Mouse (Mus musculus): ENCODE data around the gene Pex6.
"Not testable (repeated sequence)": the region's sequence is repeated elsewhere in the genome, so short reads cannot be mapped to it uniquely, and the experiment has no call there.

The Pex6 gene

DNA sequence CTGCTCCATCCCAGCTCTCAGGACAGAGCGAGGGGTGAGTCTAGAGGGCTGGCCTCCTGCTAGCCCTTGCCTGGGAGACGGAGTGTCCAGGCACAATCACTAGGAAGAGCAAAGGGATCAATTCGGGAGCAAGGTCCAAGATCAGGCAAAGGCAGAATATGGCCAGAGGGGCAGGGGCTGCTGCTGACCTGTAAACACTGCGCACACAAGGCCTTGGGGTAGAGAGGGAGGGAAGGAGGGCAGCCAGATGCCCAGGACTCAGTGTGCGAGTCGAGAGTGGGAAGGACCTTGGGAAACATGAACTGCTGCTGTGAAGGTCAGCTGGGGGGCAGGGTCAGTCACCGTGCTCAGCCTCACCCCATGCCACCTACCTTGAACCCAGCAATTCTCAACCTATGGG lies 24.0 kb downstream of the Pex6 start:
- no peak for DNase-seq (ENCODE audit: low spot score)

DNA sequence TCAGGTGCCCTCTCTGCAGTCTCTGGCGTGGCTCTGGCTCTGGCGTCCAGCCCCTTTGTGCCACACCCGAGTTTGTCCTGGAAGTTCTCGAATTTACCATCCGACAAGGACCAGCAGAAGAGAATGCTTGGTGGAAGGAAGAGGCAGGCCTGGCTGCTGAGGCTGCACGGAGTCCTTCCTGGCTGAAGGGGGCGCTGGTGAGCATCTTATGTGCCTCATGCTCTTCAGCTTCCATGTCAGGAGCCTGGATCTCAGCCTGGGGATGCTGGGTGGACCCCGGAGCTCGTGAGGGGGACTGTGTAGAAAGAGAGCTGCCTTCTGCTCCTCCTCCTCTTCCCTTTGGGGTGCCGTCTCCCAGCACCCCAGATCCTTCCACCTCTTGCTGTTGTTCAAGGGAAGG lies 24.9 kb downstream of the Pex6 start:
- DNase-seq (ENCODE audit: low spot score): no peak

DNA sequence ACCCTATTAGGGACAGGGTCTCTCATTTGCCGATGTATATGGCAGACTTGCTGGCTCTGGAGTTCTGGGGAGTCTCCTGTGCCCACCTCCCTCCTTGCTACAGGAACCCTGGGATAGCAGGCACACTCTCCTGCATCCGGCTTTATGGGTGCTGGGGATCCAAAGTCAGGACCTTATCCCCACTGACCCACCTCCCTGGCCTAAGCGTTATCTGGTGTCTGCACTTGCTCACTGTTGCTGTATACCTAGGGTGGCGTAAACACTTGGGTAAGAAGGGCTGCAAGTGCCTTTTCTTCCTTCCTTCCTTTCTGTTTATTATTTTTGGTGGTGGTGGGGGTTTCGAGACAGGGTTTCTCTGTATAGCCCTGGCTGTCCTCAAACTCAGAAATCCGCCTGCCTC lies 30.0 kb downstream of the Pex6 start:
- DNase-seq (ENCODE audit: low spot score): no peak

DNA sequence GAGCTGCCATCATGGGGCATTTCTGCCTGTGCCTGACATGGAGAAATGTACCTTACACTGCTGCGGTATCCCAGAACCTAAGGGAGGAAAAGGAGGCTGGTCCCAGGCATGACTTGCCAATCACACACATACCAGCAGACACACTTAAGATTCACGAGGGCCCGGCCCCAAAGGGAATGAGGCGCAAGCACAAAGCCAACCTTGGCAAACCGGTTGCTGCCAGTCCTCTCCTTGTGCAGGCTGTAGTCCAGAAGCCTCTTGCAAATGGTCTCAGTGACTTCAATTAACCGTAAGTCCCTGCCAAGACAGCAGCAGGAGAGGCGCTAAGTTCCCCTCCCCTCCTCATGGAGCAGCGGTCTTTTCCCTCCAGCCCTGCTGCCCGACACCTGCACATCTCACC lies 31.7 kb downstream of the Pex6 start:
- no peak for DNase-seq (ENCODE audit: low spot score)

DNA sequence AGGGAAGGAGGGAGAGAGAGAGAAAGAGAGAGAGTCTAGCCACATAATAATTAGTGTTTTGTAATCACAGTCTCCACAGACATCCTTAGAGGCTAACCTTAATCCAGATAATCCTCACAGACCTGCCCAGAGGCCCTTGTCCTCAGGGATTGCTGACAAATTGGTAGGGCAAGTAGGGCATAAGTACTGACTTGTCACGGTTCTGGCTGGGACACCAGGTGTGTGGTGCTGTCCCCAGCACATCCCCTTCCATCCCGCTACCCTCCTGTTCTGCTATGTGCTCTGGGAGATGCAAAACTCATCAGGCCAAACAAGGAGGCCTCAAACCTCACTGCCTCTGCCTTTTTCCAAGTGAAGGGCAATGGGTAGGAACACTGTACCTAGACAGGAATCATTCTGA lies 34.2 kb downstream of the Pex6 start:
- DNase-seq (ENCODE audit: low spot score): no peak

DNA sequence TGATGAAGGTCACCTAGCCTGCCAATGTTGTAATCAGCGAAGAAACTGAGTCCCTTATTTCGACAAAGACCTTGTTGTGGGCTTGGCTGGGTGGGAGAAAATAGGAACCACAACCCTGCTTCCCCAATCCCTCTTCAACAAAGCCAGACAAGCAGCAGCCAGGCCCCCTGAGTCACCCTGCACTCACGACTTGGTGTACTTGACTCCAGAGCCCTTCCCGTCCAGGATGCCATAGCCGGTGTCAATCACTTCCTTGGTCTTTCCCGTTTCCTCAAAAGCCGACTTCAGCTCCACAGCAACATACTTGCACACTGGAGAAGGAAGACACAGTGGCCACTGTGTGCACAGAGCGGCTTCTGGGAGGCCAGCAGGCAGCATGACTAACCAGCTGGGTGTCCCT lies 36.0 kb downstream of the Pex6 start:
- DNase-seq (ENCODE audit: low spot score): no peak

DNA sequence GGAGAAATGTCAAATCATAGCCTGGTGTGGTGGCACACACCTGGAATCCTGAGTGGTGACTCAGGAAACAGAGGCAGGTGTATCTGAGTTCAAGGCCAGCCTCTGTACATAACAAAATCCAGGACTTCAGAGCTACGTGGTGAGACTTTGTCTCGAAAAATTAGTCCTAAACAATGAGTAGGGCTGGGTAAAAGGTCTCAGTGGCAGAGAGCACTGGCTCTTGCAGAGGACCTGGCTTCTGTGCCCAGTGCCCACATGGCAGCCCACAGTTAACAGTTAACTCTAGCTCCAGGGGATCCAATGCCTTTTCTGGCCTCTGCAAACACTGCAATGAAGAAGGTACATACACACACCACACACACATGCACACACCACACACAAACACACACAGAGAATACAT lies 36.5 kb downstream of the Pex6 start:
- DNase-seq (ENCODE audit: low spot score): no peak

DNA sequence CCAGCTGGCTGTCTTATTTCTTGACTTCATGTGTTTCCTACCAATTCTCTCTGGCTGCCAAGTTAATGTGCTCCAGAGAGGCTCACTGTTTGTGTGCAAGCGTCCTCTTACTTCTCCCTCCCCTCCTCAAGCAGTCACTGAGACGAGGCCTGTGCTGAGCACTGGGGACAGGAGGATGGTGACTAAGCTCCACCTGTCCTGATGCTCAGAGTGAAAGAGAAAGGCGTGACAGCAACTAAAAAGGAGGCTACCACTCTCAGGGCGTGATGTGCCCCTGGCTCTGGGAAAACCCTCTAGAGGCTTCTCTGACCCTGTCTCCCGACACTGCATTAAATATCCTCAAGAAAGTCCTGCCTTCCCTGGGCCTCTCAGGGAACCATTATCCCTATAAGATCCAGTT lies 38.0 kb downstream of the Pex6 start:
- no peak for DNase-seq (ENCODE audit: low spot score)

DNA sequence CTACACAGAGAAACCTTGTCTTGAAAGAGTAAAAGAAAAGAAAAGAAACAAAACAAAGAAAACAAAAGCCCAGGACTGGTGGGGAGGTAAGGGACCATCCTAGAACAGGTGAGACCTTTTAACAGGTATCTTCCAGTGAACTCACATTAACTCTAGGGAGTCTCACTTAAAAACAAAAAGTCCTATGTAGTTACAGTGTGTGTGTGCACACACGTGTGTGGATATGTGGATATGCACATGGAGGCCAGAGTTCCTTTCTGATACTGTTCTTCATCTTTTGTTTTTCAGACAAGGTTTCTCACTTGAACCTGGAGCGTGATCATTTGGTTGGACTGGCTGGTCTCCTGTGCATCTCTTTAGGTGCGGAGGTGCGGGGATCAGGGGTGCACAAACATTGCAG lies 39.3 kb downstream of the Pex6 start:
- no peak for DNase-seq (ENCODE audit: low spot score)

DNA sequence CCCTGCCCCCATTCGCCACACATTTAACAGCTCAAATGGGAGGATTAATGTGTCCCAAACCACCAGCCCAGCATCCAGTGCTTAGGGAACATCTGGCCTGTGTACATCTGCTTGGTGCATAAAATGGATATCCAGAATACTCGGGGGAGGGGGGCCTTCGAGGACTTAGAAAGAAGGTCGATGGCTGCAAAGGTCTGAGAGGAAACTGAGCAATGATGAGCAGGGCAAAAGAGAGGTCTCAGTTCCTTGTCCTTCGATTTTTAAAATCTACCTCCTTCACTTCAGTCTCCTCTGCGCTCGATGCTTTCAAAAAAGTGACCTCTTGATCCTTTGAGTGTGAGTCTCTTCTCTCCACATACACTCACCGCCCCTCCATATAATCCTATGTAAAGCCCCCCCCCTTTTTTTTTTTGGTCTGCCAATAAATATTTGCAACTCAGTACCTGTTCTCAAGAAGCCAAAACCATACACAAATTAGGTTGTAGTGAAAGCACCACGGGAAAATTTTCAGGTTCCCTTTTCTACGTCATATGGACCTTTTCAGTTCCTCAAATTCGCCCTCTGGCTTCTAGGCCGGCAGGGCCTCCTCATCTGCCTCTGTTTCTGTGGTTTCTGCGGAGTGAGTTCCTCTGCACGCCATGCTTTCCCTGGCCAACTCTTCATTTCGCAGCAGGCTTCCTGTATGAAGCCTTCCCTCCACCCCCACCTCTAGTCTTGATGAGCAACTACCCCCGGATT lies 40.0 kb downstream of the Pex6 start:
- DNase-seq (ENCODE audit: low spot score): no peak

DNA sequence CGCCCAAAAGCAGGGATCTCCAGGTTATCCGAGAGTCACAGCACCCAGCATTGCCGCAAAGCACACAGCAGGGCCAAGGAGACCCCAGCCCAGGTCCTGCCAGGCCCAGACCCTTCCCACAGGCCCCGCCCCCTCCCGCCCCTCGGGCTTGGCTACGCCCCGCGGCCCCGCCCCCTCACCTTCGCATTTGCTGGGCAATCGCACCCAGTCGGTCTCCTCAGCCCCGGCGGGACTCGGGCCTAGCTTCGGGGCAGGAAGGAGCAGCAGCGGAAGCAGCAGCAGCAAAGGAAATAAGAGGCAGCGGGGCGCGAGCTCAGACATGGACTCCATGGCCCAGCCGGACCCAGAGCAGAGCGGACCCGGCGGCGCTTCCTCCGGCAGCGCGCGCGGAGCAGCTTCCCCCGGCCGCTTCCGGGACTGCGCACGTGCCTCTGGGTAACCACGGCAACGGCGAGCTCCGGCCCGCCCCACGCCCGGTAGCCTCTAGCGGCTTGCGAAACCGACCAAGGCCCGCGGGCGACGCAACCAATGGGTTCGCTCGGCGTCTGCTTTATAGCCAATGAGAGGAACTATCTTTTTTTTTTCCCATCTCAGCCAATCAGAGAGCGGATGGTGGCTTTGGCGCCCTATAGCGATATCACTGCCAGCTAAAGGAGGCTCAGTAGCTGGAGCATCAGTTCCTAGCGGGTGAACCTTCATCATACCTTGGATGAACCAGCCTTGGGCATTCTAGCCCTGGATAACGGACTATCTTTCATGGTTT lies 40.7 kb downstream of the Pex6 start, which contains the start of gene Cnpy3:
Gene Cnpy3, minus strand, starts transcription at position 421 of the 763 bp plus-strand sequence.
- DNase-seq (ENCODE audit: low spot score): peak; percentile 100

DNA sequence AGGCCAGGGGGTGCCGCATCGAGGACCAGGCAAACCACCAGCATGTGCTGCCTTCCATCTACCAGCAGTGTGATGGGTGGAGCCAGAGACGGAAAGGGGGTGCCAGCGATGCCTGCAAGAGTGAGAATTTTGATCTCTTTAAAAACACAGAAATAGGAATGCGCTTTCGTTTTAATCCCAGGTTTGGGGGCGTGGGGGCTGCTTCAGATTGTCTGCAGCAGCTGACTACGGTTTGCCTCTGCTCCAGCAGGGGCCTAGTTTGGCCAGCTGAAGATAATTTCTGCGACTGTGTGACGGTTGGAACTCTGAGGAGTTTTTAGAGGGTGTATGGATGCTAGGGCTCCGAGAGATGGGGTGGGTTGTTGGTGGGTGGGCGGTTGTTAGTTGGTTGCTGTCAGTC lies 47.5 kb downstream of the Pex6 start:
- DNase-seq (ENCODE audit: low spot score): no peak

DNA sequence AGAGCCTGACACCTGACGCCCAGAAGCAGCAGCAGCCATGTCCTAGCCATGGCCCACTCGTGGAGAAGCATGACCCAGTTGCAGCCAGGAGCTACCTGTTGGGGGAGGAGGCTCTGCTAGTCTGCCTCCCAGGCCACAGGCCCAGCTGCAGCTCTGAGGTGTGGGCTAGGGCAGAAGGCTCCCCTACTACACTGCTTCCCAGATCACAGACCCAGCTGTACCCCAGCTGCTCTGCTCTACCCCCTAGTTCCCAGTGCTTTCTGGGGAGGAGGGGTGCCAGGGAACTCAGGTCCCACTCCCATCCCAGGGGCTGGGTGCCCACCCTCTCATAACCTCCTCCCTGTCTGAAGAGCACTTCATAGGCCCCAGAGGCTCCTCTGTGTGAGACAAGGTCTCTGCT lies 52.3 kb downstream of the Pex6 start, which contains the start of gene Ptcra:
Gene Ptcra, minus strand, starts transcription at position 169 of the 400 bp plus-strand sequence.
- DNase-seq (ENCODE audit: low spot score): no peak

DNA sequence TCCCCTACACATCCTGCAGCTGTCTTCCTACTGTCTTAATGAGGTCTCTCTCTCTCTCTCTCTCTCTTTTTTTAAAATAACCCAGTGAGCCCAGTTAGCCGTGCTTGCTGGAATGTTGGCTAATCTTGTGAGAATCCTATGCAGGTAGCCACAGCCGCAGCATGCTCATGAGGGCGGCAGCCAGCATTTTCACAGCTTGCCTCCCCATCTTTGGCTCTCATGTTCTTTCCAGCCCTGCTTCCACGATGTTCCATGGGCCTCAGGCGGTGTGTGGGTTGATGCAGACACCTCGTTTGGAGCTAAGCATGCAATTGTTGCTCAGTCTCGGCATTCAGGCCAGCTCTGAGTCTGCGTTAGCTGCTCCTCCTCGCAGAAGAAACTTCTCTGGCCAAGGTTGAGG lies 53.7 kb downstream of the Pex6 start:
- DNase-seq (ENCODE audit: low spot score): not testable (repeated sequence)

DNA sequence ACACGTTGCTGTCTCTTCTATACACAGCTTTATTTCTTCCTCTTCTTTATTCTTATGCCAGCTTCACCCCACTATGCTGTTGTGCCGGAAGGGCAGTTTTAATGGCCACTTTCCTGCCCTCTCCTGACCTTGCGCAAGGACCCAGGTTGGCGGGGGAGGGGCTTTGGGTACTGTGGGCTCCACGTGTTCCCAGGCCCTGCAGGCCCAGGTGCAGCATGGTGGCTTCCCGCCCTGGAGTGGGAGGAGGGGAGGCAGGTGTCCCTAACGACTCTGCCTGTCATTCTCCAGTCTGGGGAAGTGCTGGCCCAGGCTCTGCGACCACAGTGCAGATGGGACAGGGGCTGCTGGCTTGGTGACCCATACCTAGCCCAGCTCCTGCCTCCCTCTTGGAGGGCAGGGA lies 56.6 kb downstream of the Pex6 start:
- DNase-seq (ENCODE audit: low spot score): no peak

DNA sequence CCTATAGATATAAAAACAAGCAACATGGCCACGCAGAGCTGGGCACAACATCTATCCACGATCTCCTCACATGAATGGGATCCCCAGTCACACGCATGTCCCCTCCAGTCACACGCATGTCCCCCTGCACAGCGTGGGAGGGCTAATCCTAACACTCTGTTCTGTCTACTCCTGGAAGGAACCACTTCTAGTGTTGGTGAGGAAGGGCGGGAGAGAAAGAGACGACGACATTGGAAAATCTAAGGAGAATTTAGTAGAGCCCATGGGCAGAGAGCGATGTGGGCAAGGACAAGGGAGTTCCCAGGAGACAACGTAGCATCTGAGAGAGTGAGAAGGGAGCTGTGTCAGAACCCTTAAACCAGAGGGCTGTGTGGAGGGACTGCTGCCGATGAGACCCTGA lies 59.3 kb downstream of the Pex6 start:
- DNase-seq (ENCODE audit: low spot score): no peak

DNA sequence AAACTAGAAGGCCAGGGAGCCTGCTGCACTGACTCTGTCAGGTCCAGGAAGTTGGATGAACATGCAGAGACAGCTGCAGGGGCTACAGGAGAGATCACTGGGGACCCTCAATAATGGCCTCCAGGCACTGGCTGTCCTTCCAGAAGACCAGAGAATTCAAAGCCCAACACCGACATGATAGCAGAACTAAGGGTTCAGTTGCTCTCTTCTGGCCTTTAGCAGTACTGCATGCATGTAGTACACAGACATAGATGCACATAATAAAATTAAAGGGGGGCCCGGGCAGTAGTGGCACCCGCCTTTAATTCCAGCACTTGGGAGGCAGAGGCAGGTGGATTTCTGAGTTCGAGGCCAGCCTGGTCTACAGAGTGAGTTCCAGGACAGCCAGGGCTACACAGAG lies 59.8 kb downstream of the Pex6 start:
- no peak for DNase-seq (ENCODE audit: low spot score)

DNA sequence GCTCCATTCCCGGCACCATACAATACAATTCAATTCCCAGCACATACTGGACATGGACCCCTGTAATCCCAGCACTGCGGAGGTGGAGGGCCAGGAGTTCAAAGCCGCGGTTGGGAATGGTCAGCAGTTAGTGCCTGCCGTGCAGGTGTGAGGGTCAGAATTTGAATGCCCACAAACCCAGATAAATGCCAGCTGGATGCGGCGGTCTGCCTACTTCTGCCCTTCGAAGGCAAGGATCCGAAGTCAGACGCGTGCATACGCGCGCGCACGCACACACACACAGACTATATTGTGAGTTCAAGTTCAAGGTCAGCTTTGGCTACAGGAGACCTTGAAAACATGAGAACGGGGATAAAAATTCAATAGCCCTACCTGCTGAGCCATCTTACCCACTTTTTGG lies 60.4 kb downstream of the Pex6 start:
- DNase-seq (ENCODE audit: low spot score): no peak

DNA sequence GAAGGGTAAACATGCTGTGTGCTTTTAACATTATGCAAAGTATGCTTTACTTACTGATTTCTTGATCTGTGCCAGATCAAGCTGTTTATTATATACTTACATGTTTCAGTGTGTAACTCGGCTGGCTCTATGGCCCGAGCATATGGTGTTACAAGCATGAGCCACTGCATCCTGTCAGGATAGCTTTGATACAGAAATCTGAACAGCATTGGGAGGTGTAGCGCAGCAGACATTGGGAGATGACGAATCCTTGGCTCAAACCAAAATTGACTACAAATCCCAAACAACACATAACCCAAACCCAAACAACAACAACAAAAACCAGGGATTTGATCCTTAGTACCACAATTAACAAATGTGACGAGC lies 60.8 kb downstream of the Pex6 start:
- DNase-seq (ENCODE audit: low spot score): no peak

DNA sequence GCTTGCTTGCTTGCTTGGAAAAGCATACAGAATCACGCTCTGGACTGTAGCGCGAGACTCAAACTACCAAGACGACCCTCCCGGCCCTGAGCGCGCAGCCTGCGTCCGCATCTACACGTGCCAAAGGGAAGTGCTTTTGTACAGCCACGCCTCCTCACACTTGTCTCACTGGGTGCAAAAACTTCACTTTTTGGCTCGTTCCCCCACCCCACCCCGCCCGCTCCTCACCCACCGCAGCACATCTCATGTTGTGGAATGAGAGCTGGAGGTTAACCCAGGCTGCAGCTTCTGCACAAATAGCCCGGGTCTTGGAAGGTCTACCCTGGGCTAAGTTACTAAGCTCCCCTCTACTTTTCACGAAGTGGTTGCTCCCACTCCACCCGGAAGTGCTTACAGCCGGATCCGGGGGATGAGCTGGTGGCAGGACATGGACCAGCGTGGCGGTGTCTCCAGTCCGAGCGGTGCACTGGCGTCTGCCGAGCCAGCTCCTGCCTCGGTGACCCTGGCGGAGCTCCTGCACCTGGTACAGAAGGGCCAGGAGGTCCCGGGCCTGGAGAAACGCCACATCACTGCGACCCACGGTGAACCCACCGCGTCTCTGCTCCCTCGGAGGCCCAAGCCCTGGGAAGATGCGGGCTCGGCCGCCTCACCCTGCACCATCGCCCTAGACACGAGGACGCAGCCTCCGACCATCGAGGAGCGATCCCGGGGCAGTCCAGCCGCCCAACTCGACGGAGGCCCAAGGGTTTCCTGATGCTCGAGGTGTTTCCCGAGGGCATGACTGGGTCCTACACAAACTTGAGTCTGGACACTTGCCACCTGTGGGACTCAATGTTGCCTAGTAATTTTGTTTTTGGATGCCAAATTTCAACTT lies 61.4 kb downstream of the Pex6 start, which contains the start of gene 2310039H08Rik:
Gene 2310039H08Rik, plus strand, starts transcription at position 232 of the 874 bp plus-strand sequence.
- DNase-seq (ENCODE audit: low spot score): peak; percentile 93

DNA sequence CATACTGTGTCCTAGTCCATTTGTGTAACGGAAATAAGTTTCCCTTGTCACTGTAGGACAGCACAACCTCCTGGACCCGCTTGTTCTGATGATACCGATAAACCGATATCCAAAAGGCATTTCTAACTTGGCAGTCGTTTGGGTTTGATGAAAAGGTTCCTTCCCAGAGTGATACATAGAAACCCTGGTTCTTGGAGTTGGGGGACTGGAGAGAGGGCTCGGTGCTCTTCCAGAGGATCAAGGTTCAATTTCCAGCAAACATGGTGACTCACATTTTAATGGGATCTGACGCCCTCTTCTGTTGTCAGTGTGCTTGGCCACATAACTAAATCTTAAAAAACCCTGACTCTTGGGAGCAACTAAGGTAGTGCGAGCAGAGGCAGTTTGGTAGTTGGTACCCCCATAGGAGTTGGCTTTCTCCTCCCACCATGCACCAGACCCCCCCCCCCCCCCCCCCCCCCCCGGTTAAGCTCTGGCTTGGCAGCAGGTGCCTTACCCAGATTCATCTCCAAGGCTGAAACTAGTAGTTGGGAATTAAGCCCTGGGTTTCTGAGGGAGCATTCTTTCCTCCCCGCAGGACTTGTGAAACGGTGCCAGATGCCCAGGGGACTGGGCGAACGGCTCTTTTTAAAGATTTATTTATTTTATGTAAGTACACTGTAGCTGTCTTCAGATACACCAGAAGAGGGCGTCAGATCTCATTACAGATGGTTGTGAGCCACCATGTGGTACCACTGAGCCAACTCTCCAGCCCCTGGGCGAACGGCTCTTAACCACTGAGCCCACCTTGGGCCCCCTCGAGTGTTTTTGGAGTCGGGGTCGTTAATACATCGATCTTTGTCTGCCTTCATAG lies 62.2 kb downstream of the Pex6 start:
- DNase-seq (ENCODE audit: low spot score): peak; percentile 71

DNA sequence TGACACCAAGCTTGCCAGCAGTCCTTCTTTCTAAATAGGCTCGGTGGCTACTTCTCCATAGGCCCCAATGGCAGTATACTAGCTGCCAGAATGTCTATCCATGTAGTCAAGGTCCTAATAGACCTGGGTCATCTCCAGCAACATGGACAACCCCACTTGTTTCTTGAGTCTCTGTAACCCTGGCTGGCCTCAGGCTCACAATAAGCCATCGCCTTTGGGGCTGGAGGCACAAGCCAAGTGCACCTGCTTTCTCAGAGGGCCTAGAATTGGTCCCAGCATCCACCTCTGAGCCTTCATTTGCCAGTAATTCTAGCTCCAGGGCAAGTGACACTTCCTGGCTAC lies 62.8 kb downstream of the Pex6 start:
- no peak for DNase-seq (ENCODE audit: low spot score)

Data from MN1 (cell line).